Mouse (Mus musculus) left cerebral cortex, adult 18-20 months (tissue): ENCODE measurements around the gene Dact3. TPM values are rescaled to one million over a fixed set of nuclear protein-coding genes. Genes with fewer than 3 reads are reported as not detected.
A peak's percentile ranks its signal among the peaks of the same experiment; 100 is the strongest.

Source experiments
- DNase-seq, 2 experiments: peaks; one replicate each; pipeline ENCODE4 v3.0.0; 2021 to 2022; ENCODE audit warnings: low spot score in 2 of 2, mixed read lengths in 1 of 2
- long read RNA-seq, 2 experiments: library from polyadenylated mRNA; stranded (forward); transcript quantifications; one replicate each; pipeline ENCODE4 v2.0.0; 2021
- total RNA-seq, 2 experiments: library from RNA; stranded (reverse); gene quantifications; 2 replicates each; pipeline ENCODE4 v1.2.3; 2021

Dact3 gene
- total RNA-seq = 100 to 1,000 TPM; 186 to 201 TPM
- long read RNA-seq, experiment 1, transcript Dact3-201 (4 exons, 2,989 nt) = major isoform, 352 of 415 reads
- long read RNA-seq, experiment 1, partial matches to known transcripts = 18 of 415 reads
- long read RNA-seq, experiment 1, other reads (novel, unspliced or antisense) = 45 of 415 reads
- long read RNA-seq, experiment 2, transcript Dact3-201 (4 exons, 2,989 nt) = major isoform, 237 of 301 reads
- long read RNA-seq, experiment 2, partial matches to known transcripts = 13 of 301 reads
- long read RNA-seq, experiment 2, other reads (novel, unspliced or antisense) = 51 of 301 reads

- DNase-seq = no peak
These were observed at the start of gene Dact3 for GRCm38 (mm10) chr7:16875310-16875325. Dact3 (plus strand) TSS chr7:16875317.

- no peak for DNase-seq
These were observed 49.3 kb upstream of the Dact3 start for GRCm38 (mm10) chr7:16825785-16826184.

DNA sequence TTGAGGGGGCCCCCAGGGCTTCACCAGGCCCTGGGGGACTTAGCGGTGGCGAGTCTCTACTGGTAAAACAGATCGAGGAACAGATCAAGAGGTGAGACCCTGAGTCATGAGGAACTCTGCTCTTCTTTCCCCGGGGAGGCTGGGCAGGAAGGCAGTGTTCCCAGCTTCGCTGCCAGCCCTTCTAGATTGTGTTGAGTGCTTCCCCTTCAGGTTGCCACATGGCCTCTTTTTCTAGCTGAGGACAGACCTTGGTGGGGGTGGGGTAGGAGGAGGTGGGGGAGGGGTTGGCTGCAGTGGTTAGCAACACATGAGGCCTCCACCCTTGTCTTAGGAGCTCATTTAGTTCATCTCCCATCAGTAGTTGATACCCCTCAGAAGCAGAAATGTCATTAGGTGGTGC is 48.5 kb upstream of the Dact3 start:
- no peak for DNase-seq

DNA sequence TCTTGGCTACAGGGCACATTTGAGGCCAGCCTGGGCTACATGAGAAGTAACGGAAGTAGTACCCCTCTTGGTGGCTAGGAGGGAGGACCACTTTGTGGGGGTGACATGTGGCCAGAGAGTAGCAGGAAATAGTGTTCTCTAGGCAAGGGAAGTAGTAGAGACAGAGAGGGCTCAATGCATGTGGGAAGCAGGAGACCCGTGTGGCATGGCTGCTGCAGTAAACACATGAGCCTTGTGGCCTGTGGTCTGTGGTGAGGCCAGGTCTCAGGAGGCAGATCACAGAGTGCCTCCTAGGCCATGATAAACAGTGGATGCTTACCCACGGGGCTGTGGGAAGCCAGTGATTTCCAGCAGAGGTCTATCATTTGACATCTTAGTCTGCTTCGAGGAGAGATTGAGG is 47.8 kb upstream of the Dact3 start:
- no peak for DNase-seq

- no peak for DNase-seq
These were observed 44.7 kb upstream of the Dact3 start for GRCm38 (mm10) chr7:16830449-16830848.

GRCm38 (mm10) chr7:16837916-16838803 is 37.0 kb upstream of the Dact3 start:
- DNase-seq = no peak

DNA sequence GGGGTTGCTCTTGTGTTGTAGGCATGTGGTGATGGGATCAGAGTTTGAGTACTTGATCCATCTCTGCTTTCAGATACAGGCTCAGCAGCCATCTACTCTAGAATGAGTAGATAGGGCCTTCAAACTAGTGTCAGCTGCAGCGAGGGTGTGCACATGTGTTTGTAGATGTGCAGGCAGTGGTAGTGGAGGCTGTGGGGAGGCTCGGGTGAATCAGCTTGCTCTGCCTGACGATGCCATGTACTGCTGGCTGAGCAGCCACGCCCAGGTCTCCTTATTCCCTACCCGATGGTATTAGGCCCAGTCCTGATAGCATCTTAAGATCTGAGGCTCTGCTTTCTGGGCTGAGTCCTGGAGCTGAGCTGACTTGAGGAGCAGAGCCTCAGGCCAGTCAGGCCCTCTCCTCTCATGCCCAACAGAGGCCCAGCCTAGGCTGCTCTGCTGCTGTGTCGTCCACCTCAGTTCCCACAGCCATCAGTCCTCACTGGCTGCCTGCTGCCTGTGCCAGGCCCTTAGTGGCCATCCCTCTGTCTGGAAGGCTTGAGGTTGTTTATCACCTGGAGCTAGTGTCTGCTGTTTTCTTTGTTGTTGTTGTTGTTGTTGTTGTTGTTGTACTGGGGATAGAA is 36.2 kb upstream of the Dact3 start:
- DNase-seq = no peak

GRCm38 (mm10) chr7:16839427-16840108 is 35.5 kb upstream of the Dact3 start:
- DNase-seq = no peak

GRCm38 (mm10) chr7:16840109-16840491 is 35.0 kb upstream of the Dact3 start:
- DNase-seq = no peak

DNA sequence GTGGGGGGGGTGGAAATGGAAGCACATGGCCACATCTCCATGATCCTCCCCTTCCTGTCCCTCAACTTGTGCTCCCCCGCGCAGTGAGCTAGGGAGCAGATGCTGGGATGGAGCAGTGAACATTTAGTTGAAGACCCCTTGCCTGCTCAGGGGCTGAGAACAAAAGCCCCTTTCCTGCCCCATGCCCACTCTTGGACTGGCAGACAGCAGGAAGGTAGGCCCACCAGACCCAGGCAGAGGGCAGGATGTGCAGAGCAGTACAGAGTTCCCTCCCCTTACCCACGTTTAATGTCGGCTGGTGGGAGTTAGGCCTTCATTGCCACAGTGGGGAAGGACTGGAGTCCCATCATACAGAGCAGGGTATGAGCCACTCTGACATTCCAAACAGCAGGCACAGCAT is 34.0 kb upstream of the Dact3 start:
- no peak for DNase-seq

DNA sequence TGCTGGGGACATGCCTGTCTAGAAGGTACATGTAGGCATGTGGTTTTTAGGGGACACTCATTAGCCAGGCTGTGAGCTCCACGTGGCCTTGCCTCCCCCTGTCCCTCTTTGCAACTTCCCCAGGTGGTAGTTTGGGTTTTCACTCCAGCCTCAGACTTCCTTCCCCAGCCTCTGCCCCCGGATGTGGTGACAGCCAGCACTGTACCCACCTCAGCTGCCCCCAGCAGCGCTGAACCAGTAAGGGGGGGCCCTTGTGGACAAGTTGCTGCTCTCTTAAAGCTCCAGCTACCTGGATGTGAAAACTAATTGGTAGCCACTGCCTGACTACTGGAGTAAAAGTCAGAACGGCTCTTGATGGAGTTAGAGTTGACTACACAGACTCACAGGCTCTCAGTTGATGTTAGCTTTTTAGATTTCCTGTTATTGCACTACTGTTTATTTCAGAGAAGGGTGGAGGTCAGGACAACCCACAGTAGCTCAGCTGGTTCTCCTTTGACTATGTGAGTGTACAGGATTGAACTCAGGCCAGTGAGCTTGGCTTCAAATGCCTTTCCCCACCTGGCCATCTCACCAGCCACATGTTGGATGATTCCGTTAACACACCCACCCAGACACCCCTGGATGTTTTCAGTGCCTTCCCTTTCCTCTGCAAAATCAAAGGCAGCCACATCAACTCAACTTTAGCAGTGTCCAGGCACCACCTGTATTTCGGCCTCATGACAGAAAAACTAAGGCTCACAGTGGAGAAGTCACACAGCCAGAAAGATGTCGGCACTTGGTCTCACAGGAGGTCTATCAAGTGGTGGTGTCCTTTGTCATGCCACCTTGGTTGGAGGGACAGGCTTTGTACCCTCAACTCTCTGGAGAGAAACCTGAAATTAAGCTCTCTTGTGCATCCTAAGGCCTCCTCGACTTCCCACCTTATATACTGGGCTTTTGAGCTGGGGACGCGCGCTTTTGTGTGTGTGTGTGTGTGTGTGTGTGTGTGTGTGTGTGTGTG is 33.3 kb upstream of the Dact3 start:
- no peak for DNase-seq

DNA sequence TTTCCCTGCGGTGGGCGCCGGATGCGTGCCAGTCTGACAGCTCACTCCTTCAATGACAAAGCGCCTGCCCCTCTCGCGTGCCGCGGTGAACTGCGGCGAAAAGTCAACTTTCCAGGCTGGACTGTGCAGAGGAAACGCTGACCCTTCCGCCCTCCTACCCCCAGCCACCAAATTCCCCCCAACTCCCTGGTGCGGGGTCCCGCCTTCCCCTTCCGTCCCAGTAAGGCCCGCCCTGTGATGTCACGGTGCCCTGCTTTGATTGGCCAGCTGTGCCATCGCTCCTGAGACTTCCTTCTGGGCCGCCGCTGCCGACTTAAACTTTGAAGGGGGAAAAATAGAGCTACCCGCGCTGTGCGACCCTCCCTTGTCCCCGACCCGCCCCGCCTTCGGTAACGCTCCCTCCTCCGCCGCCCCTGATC is 32.5 kb upstream of the Dact3 start, which contains the start of gene Prkd2:
Prkd2 (plus strand) TSS at position 258 of the 419 bp plus-strand sequence.
- peak; percentile 86 to 87 for DNase-seq

DNA sequence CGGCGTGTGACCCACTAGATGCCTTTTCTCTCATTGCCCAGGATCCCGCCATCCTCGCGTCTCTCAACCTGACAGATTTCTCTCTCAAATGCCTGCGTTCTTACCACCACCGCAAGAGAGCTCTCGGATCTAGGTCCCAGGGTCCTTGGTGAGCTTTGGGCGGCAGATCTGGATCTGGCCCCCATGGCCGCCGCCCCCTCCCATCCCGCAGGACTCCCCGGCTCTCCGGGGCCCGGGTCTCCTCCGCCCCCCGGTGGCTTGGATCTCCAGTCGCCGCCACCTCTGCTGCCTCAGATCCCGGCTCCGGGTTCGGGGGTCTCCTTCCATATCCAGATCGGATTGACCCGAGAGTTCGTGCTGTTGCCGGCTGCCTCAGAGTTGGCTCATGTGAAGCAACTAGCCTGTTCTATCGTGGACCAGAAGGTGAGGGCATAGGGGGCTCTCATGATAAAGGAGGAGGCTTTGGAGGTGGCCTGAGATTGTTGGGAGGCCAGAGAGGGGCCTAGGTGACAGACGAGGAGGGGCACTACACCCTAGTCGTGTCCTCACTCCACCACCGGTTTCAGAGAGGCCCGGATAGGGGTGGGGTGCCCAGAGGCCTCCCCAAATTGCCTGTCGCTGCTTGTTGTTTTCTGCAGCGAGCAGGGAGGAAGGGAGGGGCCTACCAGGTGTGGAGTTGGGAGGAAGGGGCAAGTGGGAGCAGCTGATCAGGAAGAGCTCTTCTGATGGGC is 31.5 kb upstream of the Dact3 start:
- DNase-seq = no peak

GRCm38 (mm10) chr7:16844696-16845071 is 30.4 kb upstream of the Dact3 start:
- DNase-seq = no peak

- DNase-seq = no peak
These were observed 29.9 kb upstream of the Dact3 start for GRCm38 (mm10) chr7:16845072-16845819.

DNA sequence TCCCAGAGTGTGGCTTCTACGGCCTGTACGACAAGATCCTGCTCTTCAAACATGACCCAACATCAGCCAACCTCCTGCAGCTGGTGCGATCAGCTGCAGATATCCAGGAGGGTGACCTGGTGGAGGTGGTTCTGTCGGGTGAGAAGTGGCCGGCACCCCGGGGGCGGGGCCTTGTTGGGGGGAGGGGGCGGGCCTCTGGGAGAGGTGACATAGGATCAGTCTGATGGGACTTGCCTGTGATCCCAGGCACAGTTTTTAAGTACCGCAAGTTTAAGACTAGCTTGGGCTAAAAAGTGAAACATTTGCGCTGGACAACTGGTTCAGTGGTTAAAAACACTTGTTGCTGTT is 29.3 kb upstream of the Dact3 start:
- no peak for DNase-seq

GRCm38 (mm10) chr7:16846775-16847174 is 28.3 kb upstream of the Dact3 start:
- DNase-seq = no peak

DNA sequence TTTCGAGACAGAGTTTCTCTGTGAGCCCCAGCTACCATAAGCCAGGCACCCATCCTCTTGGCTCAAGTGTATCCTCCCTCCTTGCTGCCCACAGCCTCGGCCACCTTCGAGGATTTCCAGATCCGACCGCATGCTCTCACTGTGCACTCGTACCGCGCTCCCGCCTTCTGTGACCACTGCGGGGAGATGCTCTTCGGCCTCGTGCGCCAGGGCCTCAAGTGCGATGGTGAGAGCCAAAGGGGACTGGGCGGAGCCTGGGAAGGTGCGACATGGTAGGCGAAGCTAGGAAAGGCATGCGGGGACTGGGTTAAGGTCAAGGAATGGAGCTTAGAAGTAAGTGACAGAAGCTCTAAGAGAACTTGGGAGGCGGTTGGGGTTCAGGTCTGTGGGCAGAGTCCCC is 27.6 kb upstream of the Dact3 start:
- no peak for DNase-seq

GRCm38 (mm10) chr7:16848579-16848978 is 26.5 kb upstream of the Dact3 start:
- DNase-seq = peak; percentile 69 to 79

DNA sequence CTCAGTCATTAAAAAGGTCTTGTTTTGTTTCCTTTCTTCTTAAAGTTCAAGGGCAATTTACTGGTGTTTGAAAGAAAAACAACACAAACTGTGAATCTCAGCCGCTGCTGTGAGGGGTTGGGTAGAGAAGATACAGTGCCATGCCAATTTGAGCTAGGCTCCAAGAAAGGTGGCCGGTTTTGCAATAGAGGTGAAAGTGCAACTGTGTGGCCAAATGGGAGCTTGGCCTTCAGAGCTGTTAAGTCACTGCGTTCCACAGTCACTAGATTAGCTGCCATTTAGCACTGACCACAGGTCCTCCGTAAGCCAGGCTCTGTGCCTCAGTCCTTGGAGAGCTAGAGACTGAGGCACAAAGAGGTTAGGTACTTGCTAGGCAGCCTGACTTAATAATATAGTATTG is 23.5 kb upstream of the Dact3 start:
- DNase-seq = no peak
